Mouse (Mus musculus) CH12.LX (cell line): ENCODE results near the gene Actr1b. TPM values are rescaled to one million over a fixed set of nuclear protein-coding genes. Genes with fewer than 3 reads are reported as not detected.

Experiments
- DNase-seq: peaks from one replicate; pipeline ENCODE4 v3.0.0-alpha.2; 2013; ENCODE audit errors: extremely low read depth
- H3K27ac ChIP-seq: 2 replicates; pipeline ENCODE4 v1.5.1; 2012; ENCODE audit warnings: low read depth, mild to moderate bottlenecking, control low read depth, moderate library complexity; ENCODE audit not compliant: insufficient read depth
- H3K27me3 ChIP-seq: replicated peaks from 2 replicates; pipeline ENCODE3; 2012; ENCODE audit warnings: inconsistent platforms
- H3K36me3 ChIP-seq, 2 experiments: replicated peaks in 1 of 2; 2 replicates each; pipeline versions ENCODE3 to v1.6.1; 2012; ENCODE audit warnings: inconsistent platforms in 1 of 2, low read length in 1 of 2, mild to moderate bottlenecking in 1 of 2, mixed read lengths in 1 of 2, moderate library complexity in 1 of 2; ENCODE audit not compliant: control insufficient read depth in 1 of 2, insufficient read depth in 1 of 2
- H3K4me1 ChIP-seq, 2 experiments: 2 replicates each; pipeline ENCODE4 v1.6.1; 2012; ENCODE audit warnings: inconsistent platforms in 1 of 2, moderate library complexity in 1 of 2; ENCODE audit not compliant: insufficient read depth in 2 of 2, control insufficient read depth in 1 of 2
- H3K4me2 ChIP-seq: 2 replicates; pipeline ENCODE4 v1.6.1; 2012; ENCODE audit warnings: low read depth, mild to moderate bottlenecking, control low read depth; ENCODE audit not compliant: poor library complexity, insufficient read depth, severe bottlenecking
- H3K4me3 ChIP-seq, 3 experiments: fragments of 150-350 bp in 1 of 3; sonication (generic) in 1 of 3; replicated peaks in 1 of 3; 2 replicates each; pipeline versions ENCODE3 to v1.5.1; 2011 to 2012; ENCODE audit warnings: low read depth in 2 of 3, low read length in 2 of 3, mild to moderate bottlenecking in 2 of 3, moderate library complexity in 2 of 3, control low read depth in 1 of 3, improper control_type of control experiment in 1 of 3, inconsistent platforms in 1 of 3, mixed read lengths in 1 of 3; ENCODE audit not compliant: poor library complexity in 1 of 3
- H3K79me2 ChIP-seq: replicated peaks from 2 replicates; pipeline ENCODE4 v1.6.1; 2012; ENCODE audit warnings: mild to moderate bottlenecking, moderate library complexity; ENCODE audit not compliant: control insufficient read depth, poor library complexity, insufficient read depth, severe bottlenecking; ENCODE audit errors: extremely low read depth
- H3K9ac ChIP-seq: 2 replicates; pipeline ENCODE4 v1.6.1; 2012; ENCODE audit warnings: low read depth, mild to moderate bottlenecking, control low read depth, moderate library complexity; ENCODE audit not compliant: insufficient read depth
- H3K9me3 ChIP-seq: replicated peaks from 2 replicates; pipeline ENCODE3; 2012; ENCODE audit warnings: low read length, inconsistent platforms, mixed read lengths
- CHD2 ChIP-seq: IDR thresholded peaks from 2 replicates; pipeline ENCODE4 v1.6.1; 2011; ENCODE audit warnings: low read length, improper control_type of control experiment
- CTCF ChIP-seq, 2 experiments: IDR thresholded peaks in 1 of 2; conservative IDR thresholded peaks in 1 of 2; 2 replicates each; pipeline ENCODE4 v1.5.1; 2011 to 2012; ENCODE audit warnings: low read depth in 2 of 2, low read length in 2 of 2, improper control_type of control experiment in 1 of 2, inconsistent platforms in 1 of 2, mild to moderate bottlenecking in 1 of 2, moderate library complexity in 1 of 2
- ELF1 ChIP-seq: IDR thresholded peaks from 2 replicates; pipeline ENCODE4 v1.6.1; 2014; ENCODE audit warnings: low read depth, mild to moderate bottlenecking, inconsistent platforms, low read length, improper control_type of control experiment
- HCFC1 ChIP-seq: IDR thresholded peaks from 2 replicates; pipeline ENCODE4 v1.6.1; 2012; ENCODE audit warnings: low read depth, mild to moderate bottlenecking, inconsistent platforms, low read length, improper control_type of control experiment
- MEF2A ChIP-seq: IDR thresholded peaks from 2 replicates; pipeline ENCODE4 v1.6.1; 2014; ENCODE audit warnings: low read depth, mild to moderate bottlenecking, inconsistent platforms, low read length, improper control_type of control experiment, borderline replicate concordance
- POLR2A ChIP-seq: IDR thresholded peaks from 2 replicates; pipeline ENCODE4 v1.6.1; 2011; ENCODE audit warnings: low read depth, mild to moderate bottlenecking, improper control_type of control experiment, low read length
- RAD21 ChIP-seq: IDR thresholded peaks from 2 replicates; pipeline ENCODE4 v1.6.1; 2011; ENCODE audit warnings: low read depth, mild to moderate bottlenecking, low read length, improper control_type of control experiment, moderate library complexity
- SIN3A ChIP-seq: IDR thresholded peaks from 2 replicates; pipeline ENCODE4 v1.6.1; 2012; ENCODE audit warnings: low read length, improper control_type of control experiment, inconsistent platforms
- ZMIZ1 ChIP-seq: IDR thresholded peaks from 2 replicates; pipeline ENCODE4 v1.6.1; 2012; ENCODE audit warnings: low read depth, mild to moderate bottlenecking, inconsistent platforms, low read length, improper control_type of control experiment
- dilution Hi-C: fragments of 300-500 bp; cut with MboI; formaldehyde crosslinking; loops from 2 replicates; pipeline ENCODE4 v1.14.3; 2020; ENCODE audit warnings: low sequenced_read_pairs; ENCODE audit not compliant: extremely low pct_unique_long_range_greater_than_20kb, extremely low pct_ligation_motif_present
- in situ Hi-C: fragments of 300-500 bp; cut with MboI; formaldehyde crosslinking; loops from 3 replicates; pipeline ENCODE4 v1.14.3; 2019; ENCODE audit warnings: low sequenced_read_pairs, low pct_ligation_motif_present, low pct_unique_long_range_greater_than_20kb, mixed read lengths
- polyA plus RNA-seq: library from polyadenylated mRNA; unstranded; fragments of >175 nt; gene quantifications from 2 replicates; pipeline ENCODE4 v1.2.1, GENCODE M21; 2012; ENCODE audit warnings: low read depth; ENCODE audit not compliant: insufficient read length
- total RNA-seq, 2 experiments: library from RNA; depleted of rRNA; stranded (reverse); fragments of 300-350 nt in 1 of 2; fragments of >200 nt in 1 of 2; gene quantifications; 2 replicates each; pipeline ENCODE4 v1.2.3; 2012 to 2014

The Actr1b gene
- total and polyA plus RNA-seq, 3 experiments, result 61.0 to 71.2 (median 66.2) TPM

GRCm38 (mm10) chr1:36697030-36697429, 17.2 kb downstream of the Actr1b start:
- H3K4me2 ChIP-seq, result no peak overlapping the region
- peaks cover 52 to 85% of the 10 kb centered on the region in 2 experiments for H3K36me3 ChIP-seq
- no peak for DNase-seq
- H3K9me3 ChIP-seq, result no peaks in the 10 kb centered on the region
- dilution Hi-C loops (no loop called here), in situ Hi-C loops (no loop called here)
- H3K27me3 ChIP-seq, result no peaks in the 10 kb centered on the region
- H3K9ac ChIP-seq, result no peak overlapping the region
- H3K4me1 ChIP-seq, result peaks cover 0 to 10% of the 10 kb centered on the region in 2 experiments; a peak in 2 of 4 replicates
- no peak overlapping the region for H3K27ac ChIP-seq
- TF ChIP-seq CHD2 (0 out of 2 replicates have a peak, but pooled peaks have one; percentile 14), ZMIZ1 (no peak)
- H3K4me3 ChIP-seq, result no peak overlapping the region
- H3K79me2 ChIP-seq, result peaks cover 7% of the 10 kb centered on the region

- in situ Hi-C loops, result no loop called here
- peaks cover 0 to 10% of the 10 kb centered on the region in 2 experiments; a peak in 2 of 4 replicates for H3K4me1 ChIP-seq
- H3K9ac ChIP-seq, result no peak overlapping the region
- H3K4me2 ChIP-seq, result no peak overlapping the region
- no peaks in the 10 kb centered on the region for H3K9me3 ChIP-seq
- TF ChIP-seq HCFC1, result no peak
- no peak for TF ChIP-seq ELF1
- peak; percentile 16 for TF ChIP-seq RAD21
- TF ChIP-seq SIN3A, result no peak
- TF ChIP-seq CTCF (conservative IDR thresholded peaks at IDR 0.05 in 1 of 2, IDR thresholded peaks at IDR 0.05 in 1 of 2; ENCODE audit: low read depth in 2 of 2, low read length in 2 of 2), result peak in 1 of 2 experiments; percentile 37; a peak in 2 of 4 replicates
- TF ChIP-seq, all 38 proteins: peak for 2
- Histone ChIP-seq H3K36me3 (peaks cover 47 to 78% of the 10 kb centered on the region in 2 experiments), H3K27me3 (no peaks in the 10 kb centered on the region), H3K79me2 (peaks cover 12% of the 10 kb centered on the region), H3K27ac (no peak overlapping the region), H3K4me3 (no peak overlapping the region)
- no peak for DNase-seq
- dilution Hi-C loops, result no loop called here
Measured at GRCm38 (mm10) chr1:36696411-36696810, 17.8 kb downstream of the Actr1b start.

- in situ Hi-C loops, result no loop called here
Measured at GRCm38 (mm10) chr1:36694871-36695270, 19.4 kb downstream of the Actr1b start.

More at GRCm38 (mm10) chr1:36694871-36695270, 19.4 kb downstream of the Actr1b start:
- no peak overlapping the region for H3K4me2 ChIP-seq
- dilution Hi-C loops, result no loop called here
- H3K79me2 ChIP-seq, result peaks cover 12% of the 10 kb centered on the region
- no peaks in the 10 kb centered on the region for H3K9me3 ChIP-seq
- peaks cover 0 to 19% of the 10 kb centered on the region in 2 experiments; a peak in 2 of 4 replicates for H3K4me1 ChIP-seq
- no peak for DNase-seq
- H3K36me3 ChIP-seq, result peaks cover 31 to 63% of the 10 kb centered on the region in 2 experiments
- H3K4me3 ChIP-seq, result no peak overlapping the region
- TF ChIP-seq POLR2A (0 out of 2 replicates have a peak, but pooled peaks have one; percentile 19), MEF2A (no peak)
- H3K9ac ChIP-seq, result no peak overlapping the region
- H3K27ac ChIP-seq, result no peak overlapping the region
- H3K27me3 ChIP-seq, result no peaks in the 10 kb centered on the region
